Mouse (Mus musculus) retina, adult 2 months (tissue): ENCODE measurements around the gene Il11ra1.
"Not testable (repeated sequence)": the region's sequence is repeated elsewhere in the genome, so short reads cannot be mapped to it uniquely, and the experiment has no call there.

ENCODE experiments used
- DNase-seq: peaks from one replicate; pipeline ENCODE4 v3.0.0-alpha.2; 2012; ENCODE audit warnings: low read depth, low spot score

The Il11ra1 gene

GRCm38 (mm10) chr4:41754797-41755337, 55.1 kb downstream of the Il11ra1 start, which contains the start of gene Galt:
TSS of gene Galt (plus strand) at chr4:41755228.
- no peak for DNase-seq

DNA sequence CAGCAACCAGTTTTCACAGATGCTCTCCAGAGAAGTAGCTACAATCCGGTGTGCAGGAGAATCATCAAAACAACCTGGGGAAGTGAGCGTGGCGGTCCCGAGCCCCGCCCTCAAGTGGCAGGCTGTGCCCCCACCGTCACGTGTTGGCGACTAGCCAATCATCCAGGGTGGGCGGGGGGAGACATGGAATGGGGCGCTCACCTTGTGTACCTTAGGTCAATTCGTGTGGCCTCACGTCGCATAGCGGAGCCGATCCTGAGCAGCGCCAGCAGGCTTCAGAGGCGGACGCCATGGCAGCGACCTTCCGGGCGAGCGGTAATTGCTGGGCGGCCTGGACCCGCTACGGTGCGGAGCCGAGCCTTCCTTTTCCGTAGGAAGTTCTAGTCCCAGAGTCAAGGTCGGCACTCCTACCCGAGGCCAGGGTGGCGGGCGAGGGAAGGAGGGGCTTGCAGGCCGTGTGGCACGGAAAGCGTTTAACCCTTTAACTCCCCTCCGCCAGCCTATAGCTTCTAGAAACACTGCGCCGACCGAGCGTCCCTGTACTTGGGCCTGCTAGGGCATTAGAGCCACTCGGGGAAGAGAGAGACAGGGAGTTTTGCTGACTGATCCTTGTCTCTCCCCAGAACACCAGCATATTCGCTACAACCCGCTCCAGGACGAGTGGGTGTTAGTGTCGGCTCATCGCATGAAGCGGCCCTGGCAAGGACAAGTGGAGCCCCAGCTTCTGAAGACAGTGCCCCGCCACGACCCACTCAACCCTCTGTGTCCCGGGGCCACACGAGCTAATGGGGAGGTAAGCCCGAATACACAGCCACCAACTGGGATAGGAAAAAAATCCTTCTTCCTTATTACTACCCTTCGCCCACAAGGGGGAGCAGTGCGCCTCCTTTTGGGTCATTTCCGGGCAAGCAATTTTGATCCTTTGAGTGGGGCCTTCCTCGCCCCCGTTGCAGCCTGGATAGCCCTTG, 55.8 kb downstream of the Il11ra1 start, which contains the start of gene Sigmar1:
Gene Sigmar1 (minus strand): TSS at position 820 of the 968 bp plus-strand sequence.
- peak; percentile 68 for DNase-seq

GRCm38 (mm10) chr4:41756440-41756839, 56.7 kb downstream of the Il11ra1 start:
- DNase-seq = no peak

- DNase-seq = no peak
These were observed 57.5 kb downstream of the Il11ra1 start for GRCm38 (mm10) chr4:41757321-41757720.

- no peak for DNase-seq
These were observed 58.2 kb downstream of the Il11ra1 start for GRCm38 (mm10) chr4:41758021-41758420.

DNA sequence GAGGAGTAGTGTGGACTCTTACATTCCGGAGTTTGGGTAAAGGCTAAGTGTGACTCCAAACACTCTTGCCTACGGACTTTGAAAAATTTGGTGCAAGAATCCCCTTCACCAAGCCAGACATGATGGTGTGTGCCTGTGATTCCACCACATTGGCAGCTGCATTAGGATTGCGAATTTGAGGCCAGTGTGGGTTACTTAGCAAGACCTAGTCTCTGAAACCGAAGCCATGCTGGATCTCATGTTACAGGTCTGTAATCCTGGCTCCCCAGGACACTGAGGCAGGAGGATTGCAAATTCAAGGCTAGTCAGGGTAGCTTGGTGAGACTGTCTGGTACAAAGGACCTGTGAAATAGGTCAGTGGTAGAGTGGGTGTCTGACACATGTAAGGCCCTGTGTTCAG, 58.9 kb downstream of the Il11ra1 start:
- DNase-seq = no peak

- DNase-seq = no peak
These were observed 59.4 kb downstream of the Il11ra1 start for GRCm38 (mm10) chr4:41759206-41759605.

- DNase-seq = no peak
These were observed 60.0 kb downstream of the Il11ra1 start for GRCm38 (mm10) chr4:41759656-41760287.

GRCm38 (mm10) chr4:41760288-41760721, 60.5 kb downstream of the Il11ra1 start:
- DNase-seq = peak; percentile 62

- DNase-seq = no peak
These were observed 61.1 kb downstream of the Il11ra1 start for GRCm38 (mm10) chr4:41760911-41761310.

GRCm38 (mm10) chr4:41761680-41762079, 61.9 kb downstream of the Il11ra1 start:
- no peak for DNase-seq

GRCm38 (mm10) chr4:41762099-41762687, 62.4 kb downstream of the Il11ra1 start:
- no peak for DNase-seq

GRCm38 (mm10) chr4:41762688-41763114, 62.9 kb downstream of the Il11ra1 start:
- not testable (repeated sequence) for DNase-seq

- not testable (repeated sequence) for DNase-seq
These were observed 63.4 kb downstream of the Il11ra1 start for GRCm38 (mm10) chr4:41763176-41763575.

- DNase-seq = not testable (repeated sequence)
These were observed 67.5 kb downstream of the Il11ra1 start for GRCm38 (mm10) chr4:41767301-41767700.

GRCm38 (mm10) chr4:41772946-41773345, 73.2 kb downstream of the Il11ra1 start:
- not testable (repeated sequence) for DNase-seq

DNA sequence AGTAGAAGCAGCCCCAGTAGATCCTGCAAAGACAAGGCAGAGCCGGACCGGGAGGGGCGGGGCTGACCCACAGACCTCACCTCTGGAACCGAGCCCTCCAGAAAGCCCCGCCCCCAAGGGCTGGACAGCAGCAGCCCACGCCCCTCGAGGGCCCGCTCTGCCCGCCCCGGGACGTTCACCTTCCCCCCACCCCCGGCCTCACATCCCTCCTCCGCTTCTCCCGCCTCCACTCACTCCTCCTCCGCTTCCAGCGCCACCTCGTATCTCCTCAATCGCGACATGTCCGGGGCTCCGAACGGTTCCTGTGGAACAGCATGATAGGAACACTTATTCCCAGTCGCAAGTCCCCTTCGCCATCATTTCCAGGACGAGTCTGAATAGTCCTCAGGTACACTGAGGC, 73.7 kb downstream of the Il11ra1 start:
- DNase-seq = peak; percentile 41

GRCm38 (mm10) chr4:41774002-41774401, 74.2 kb downstream of the Il11ra1 start, which contains the start of gene Ccl27a:
TSS of gene Ccl27a (minus strand) at chr4:41774247.
- peak; percentile 73 for DNase-seq

- DNase-seq = not testable (repeated sequence)
These were observed 74.7 kb downstream of the Il11ra1 start for GRCm38 (mm10) chr4:41774506-41774905.

DNA sequence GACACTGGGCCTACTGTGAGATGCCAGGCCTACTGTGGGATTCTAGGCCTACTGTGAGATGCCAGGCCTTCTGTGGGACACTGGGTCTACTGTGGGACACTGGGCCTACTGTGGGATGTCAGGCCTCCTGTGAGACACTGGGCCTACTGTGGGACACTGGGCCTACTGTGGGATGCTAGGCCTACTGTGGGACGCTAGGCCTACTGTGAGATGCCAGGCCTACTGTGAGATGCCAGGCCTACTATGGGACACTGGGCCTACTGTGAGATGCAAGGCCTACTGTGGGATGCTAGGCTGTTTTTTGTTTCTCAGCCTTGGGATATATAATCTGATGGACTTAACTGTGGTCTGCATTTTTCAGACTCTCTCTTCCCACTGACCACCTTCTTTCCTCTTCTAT, 76.1 kb downstream of the Il11ra1 start:
- not testable (repeated sequence) for DNase-seq

DNA sequence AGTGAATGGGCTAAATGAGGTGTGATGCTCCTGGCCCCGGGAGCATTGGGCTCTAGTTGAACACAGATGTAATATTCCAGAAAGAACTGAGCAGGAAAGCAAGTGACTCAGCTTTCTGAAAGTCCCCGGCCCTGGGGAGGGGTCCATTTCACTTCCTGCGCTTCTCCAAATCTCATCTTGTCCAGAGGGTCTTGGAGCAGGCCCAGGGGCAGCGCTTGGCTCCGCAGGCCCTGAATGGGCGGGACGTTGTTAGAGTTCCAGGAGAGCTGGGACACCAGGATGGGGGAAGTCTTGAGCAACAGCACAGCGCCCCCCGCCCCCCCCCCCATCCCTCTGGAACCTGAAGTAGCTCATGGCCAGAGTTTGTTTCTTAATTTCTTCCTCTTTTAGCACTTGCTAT, 81.5 kb downstream of the Il11ra1 start:
- DNase-seq = not testable (repeated sequence)
